Mouse (Mus musculus): Measurements from ENCODE around the gene Gm10912. TPM values are rescaled to one million over a fixed set of nuclear protein-coding genes. Genes with fewer than 3 reads are reported as not detected.

Gm10912 gene
- 0.20 TPM for polyA plus RNA-seq (2014; fragmentation: Illumina TruSeq; extraction: RNeasy Lipid Tissue Mini Kit (QIAGEN cat#74804); ENCODE audit: low read depth, low replicate concordance)

GRCm38 (mm10) chr2:104065526-104065925, at the start of gene Gm10912:
TSS of gene Gm10912 (plus strand) at chr2:104065826.

GRCm38 (mm10) chr2:104027458-104028138, 38.0 kb upstream of the Gm10912 start, which contains the start of gene Fbxo3:
TSS of gene Fbxo3 (plus strand) at chr2:104027721.

GRCm38 (mm10) chr2:104028139-104028723, 37.4 kb upstream of the Gm10912 start, which contains the start of gene 4931422A03Rik:
TSS of gene 4931422A03Rik (minus strand) at chr2:104028361.

GRCm38 (mm10) chr2:104068450-104068849, 2.8 kb downstream of the Gm10912 start, which contains the start of gene Gm10799:
TSS of gene Gm10799 (minus strand) at chr2:104068550.

GRCm38 (mm10) chr2:104069704-104070185, 4.1 kb downstream of the Gm10912 start, which contains the start of gene Cd59b:
TSS of gene Cd59b (plus strand) at chr2:104069849.

GRCm38 (mm10) chr2:104095741-104096213, 30.2 kb downstream of the Gm10912 start, which contains the start of gene Cd59a:
TSS of gene Cd59a (plus strand) at chr2:104095801.

Other genes with a start within 250 kb of the Gm10912 start
- 5.4 TPM for gene Lmo2, start 107.8 kb upstream of the Gm10912 start, polyA plus RNA-seq (2014; fragmentation: Illumina TruSeq; extraction: RNeasy Lipid Tissue Mini Kit (QIAGEN cat#74804); ENCODE audit: low read depth, low replicate concordance)
- 97.1 TPM for gene Fbxo3, start 38.1 kb upstream of the Gm10912 start, polyA plus RNA-seq (2014; fragmentation: Illumina TruSeq; extraction: RNeasy Lipid Tissue Mini Kit (QIAGEN cat#74804); ENCODE audit: low read depth, low replicate concordance)
- 11.6 TPM for gene 4931422A03Rik, start 37.5 kb upstream of the Gm10912 start, polyA plus RNA-seq (2014; fragmentation: Illumina TruSeq; extraction: RNeasy Lipid Tissue Mini Kit (QIAGEN cat#74804); ENCODE audit: low read depth, low replicate concordance)
- gene Gm10799, start 2.7 kb downstream of the Gm10912 start, polyA plus RNA-seq (2014; fragmentation: Illumina TruSeq; extraction: RNeasy Lipid Tissue Mini Kit (QIAGEN cat#74804); ENCODE audit: low read depth, low replicate concordance), result not detected
- gene Cd59b, start 4.0 kb downstream of the Gm10912 start, polyA plus RNA-seq (2014; fragmentation: Illumina TruSeq; extraction: RNeasy Lipid Tissue Mini Kit (QIAGEN cat#74804); ENCODE audit: low read depth, low replicate concordance), result 46.2 TPM
- gene Cd59a, start 30.0 kb downstream of the Gm10912 start, polyA plus RNA-seq (2014; fragmentation: Illumina TruSeq; extraction: RNeasy Lipid Tissue Mini Kit (QIAGEN cat#74804); ENCODE audit: low read depth, low replicate concordance), result 36.0 TPM
- 0.94 TPM for gene A930018P22Rik, start 56.9 kb downstream of the Gm10912 start, polyA plus RNA-seq (2014; fragmentation: Illumina TruSeq; extraction: RNeasy Lipid Tissue Mini Kit (QIAGEN cat#74804); ENCODE audit: low read depth, low replicate concordance)